ENCODE assay signal across 14 mouse cellular contexts in the genomic region with DNA sequence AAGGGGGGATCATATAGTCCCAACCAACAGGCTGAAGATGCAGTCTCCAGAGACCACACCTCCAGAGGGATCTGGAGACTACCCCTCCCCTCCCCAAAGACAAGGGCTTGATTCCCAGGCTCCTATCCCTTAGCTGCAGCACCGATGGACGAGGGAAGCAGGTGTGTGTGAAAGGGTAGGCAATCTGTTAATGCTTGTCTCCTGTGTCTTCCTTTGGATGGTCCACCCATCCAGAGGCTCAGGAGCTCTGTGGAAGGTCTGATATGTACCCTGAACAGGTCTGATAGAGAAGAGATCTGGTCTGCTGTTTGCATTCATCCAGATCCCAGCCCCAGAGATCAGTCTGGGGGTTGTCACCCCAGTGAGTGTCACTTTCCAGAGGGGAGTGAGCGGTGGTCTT. TPM values are rescaled to one million over a fixed set of nuclear protein-coding genes. Genes with fewer than 3 reads are reported as not detected.
DNase-seq lines count a peak whose midpoint lies in the region; ATAC-seq and TF ChIP-seq lines count a peak whose summit lies in the region.
"Had no signal": no experiment of that assay in that cellular context is flagged by ENCODE, and none has a peak within 500 bp of the region (broad histone marks: within the 10 kb centered on the region; RNA-seq: fewer than 3 reads in every experiment).

No protein-coding gene starts in this region.

- peaks cover 47% of the 10 kb centered on the region for H3K4me1 ChIP-seq in hindbrain, embryonic 15.5 days (replicated peaks)
- peaks cover 22% of the 10 kb centered on the region; the same call in 1 of the 2 replicates for H3K4me1 ChIP-seq in midbrain, embryonic 16.5 days (ENCODE audit: control insufficient read depth, insufficient read depth, low read length)

- intact Hi-C loops in left cerebral cortex, adult 2 months (cut with DNase I), result no loop called here
- intact Hi-C loops in left cerebral cortex, postnatal 36 days (cut with DNase I), result no loop called here

- WGBS in hindbrain, embryonic 15.5 days, result 32% methylated on average over 3 of the region's 3 CpGs
- WGBS in midbrain, embryonic 16.5 days, result 32% methylated on average over 3 of the region's 3 CpGs

- no peak for DNase-seq in left cerebral cortex, adult 2 months (ENCODE audit: extremely low spot score in 1 of 2, low spot score in 2 of 2)
- no peak for DNase-seq in left cerebral cortex, postnatal 36 days (ENCODE audit: low spot score in 2 of 2)
- DNase-seq in frontal cortex, postnatal 36 days (ENCODE audit: low spot score in 2 of 2), result no peak
- no peak for DNase-seq in adrenal gland, adult 2 months
- no peak for DNase-seq in left cerebral cortex, adult 8-10 months (ENCODE audit: low spot score in 2 of 2)
- DNase-seq: adrenal gland, postnatal 10 days; gastrocnemius, postnatal 10 days; thymus, adult 18-20 months had no signal

- peak overlapping the region; percentile 92 for H3K4me2 ChIP-seq in hindbrain, embryonic 15.5 days
- peak overlapping the region; percentile 65 for H3K4me2 ChIP-seq in midbrain, embryonic 16.5 days (ENCODE audit: low read length)

- peak overlapping the region; percentile 93; the same call in 1 of the 2 replicates for H3K9ac ChIP-seq in hindbrain, embryonic 15.5 days
- H3K9ac ChIP-seq in midbrain, embryonic 16.5 days (ENCODE audit: low read depth, low read length), result peak overlapping the region; percentile 7; the same call in 1 of the 2 replicates
- H3K9ac ChIP-seq: embryonic facial prominence, embryonic 15.5 days; liver, embryonic 12.5 days; lung, embryonic 15.5 days had no signal

- no peaks in the 10 kb centered on the region for H3K27me3 ChIP-seq in hindbrain, embryonic 15.5 days
- no peaks in the 10 kb centered on the region; the same call in 1 of the 2 replicates for H3K27me3 ChIP-seq in midbrain, embryonic 16.5 days (ENCODE audit: control insufficient read depth, insufficient read depth, low read depth, low read length)

- H3K4me3 ChIP-seq in left cerebral cortex, adult 2 months, result no peak overlapping the region
- peak overlapping the region; percentile 74 for H3K4me3 ChIP-seq in hindbrain, embryonic 15.5 days
- H3K4me3 ChIP-seq in midbrain, embryonic 16.5 days (ENCODE audit: low read depth, low read length), result peak overlapping the region; percentile 51
- H3K4me3 ChIP-seq: liver, embryonic 12.5 days; lung, embryonic 15.5 days had no signal

- ATAC-seq in hindbrain, embryonic 15.5 days (ENCODE audit: low FRiP score, low read depth), result no peak
- ATAC-seq in midbrain, embryonic 16.5 days, result no peak
- ATAC-seq: liver, embryonic 12.5 days had no signal

- TF ChIP-seq CTCF in left cerebral cortex, adult 2 months (IDR thresholded peaks at IDR 0.05), result no peak

- H3K36me3 ChIP-seq in hindbrain, embryonic 15.5 days, result peaks cover 7% of the 10 kb centered on the region; the same call in 1 of the 2 replicates
- peaks cover 3% of the 10 kb centered on the region; the same call in 1 of the 2 replicates for H3K36me3 ChIP-seq in midbrain, embryonic 16.5 days (ENCODE audit: control insufficient read depth, insufficient read depth, low read length)

- no peaks in the 10 kb centered on the region for H3K9me3 ChIP-seq in hindbrain, embryonic 15.5 days
- no peaks in the 10 kb centered on the region for H3K9me3 ChIP-seq in midbrain, embryonic 16.5 days (replicated peaks; ENCODE audit: control insufficient read depth, low read length, poor library complexity, severe bottlenecking)
- H3K9me3 ChIP-seq: embryonic facial prominence, embryonic 15.5 days; liver, embryonic 12.5 days; lung, embryonic 15.5 days had no signal

- H3K27ac ChIP-seq in left cerebral cortex, adult 2 months, result peak overlapping the region; percentile 7; the same call in 1 of the 2 replicates
- no peak overlapping the region; the same call in 1 of the 2 replicates for H3K27ac ChIP-seq in hindbrain, embryonic 15.5 days (replicated peaks)
- H3K27ac ChIP-seq in midbrain, embryonic 16.5 days (ENCODE audit: low read length), result no peak overlapping the region
- H3K27ac ChIP-seq: embryonic facial prominence, embryonic 15.5 days; kidney, postnatal 0 days; liver, embryonic 12.5 days; lung, embryonic 15.5 days had no signal

RNA-seq across cellular contexts. Expression of a gene that starts 22.1 kb away (rescaled TPM):
- total RNA-seq in left cerebral cortex, adult 2 months (2021), result 1 to 10 TPM; 5.9 to 8.6 TPM
- 1 to 10 TPM; 5.8 to 10.0 TPM for total RNA-seq in left cerebral cortex, postnatal 36 days (2021)
- polyA plus RNA-seq in hindbrain, embryonic 15.5 days (2015; fragmentation: Nextera tagmentation; extraction: Ambion mirVana), result 22.1 and 25.9 TPM in 2 replicates
- polyA plus RNA-seq in midbrain, embryonic 16.5 days (2015; fragmentation: Nextera tagmentation; extraction: Ambion mirVana), result 15.1 and 21.2 TPM in 2 replicates
- total RNA-seq in adrenal gland, adult 2 months (2021), result 10 to 100 TPM in 1 of 2 experiments, 1 to 10 TPM in 1; 5.3 to 19.1 TPM
- 25.3 and 26.6 TPM in 2 replicates for polyA plus RNA-seq in adrenal gland, adult 2 months (2012; rRNA removed)
- total RNA-seq in left cerebral cortex, adult 8-10 months (2022), result 10 to 100 TPM in 3 of 4 experiments, 1 to 10 TPM in 1; 7.7 to 11.6 (median 11.0) TPM

RNA-seq across cellular contexts. Expression of a gene that starts 27.0 kb away (rescaled TPM):
- 10 to 100 TPM; 48.4 to 50.0 TPM for total RNA-seq in left cerebral cortex, adult 2 months (2021)
- total RNA-seq in left cerebral cortex, postnatal 36 days (2021), result 10 to 100 TPM; 57.0 to 63.4 TPM
- polyA plus RNA-seq in hindbrain, embryonic 15.5 days (2015; fragmentation: Nextera tagmentation; extraction: Ambion mirVana), result 25.8 and 27.8 TPM in 2 replicates
- polyA plus RNA-seq in midbrain, embryonic 16.5 days (2015; fragmentation: Nextera tagmentation; extraction: Ambion mirVana), result 21.8 and 29.9 TPM in 2 replicates
- 10 to 100 TPM; 34.0 to 42.8 TPM for total RNA-seq in adrenal gland, adult 2 months (2021)
- 58.9 and 62.1 TPM in 2 replicates for polyA plus RNA-seq in adrenal gland, adult 2 months (2012; rRNA removed)
- 10 to 100 TPM; 52.1 to 65.1 (median 59.8) TPM for total RNA-seq in left cerebral cortex, adult 8-10 months (2022)

RNA-seq across cellular contexts. Expression of a gene that starts 42.1 kb away (rescaled TPM):
- 100 to 1,000 TPM in 1 of 2 experiments, 10 to 100 TPM in 1; 97.9 to 101 TPM for total RNA-seq in left cerebral cortex, adult 2 months (2021)
- 100 to 1,000 TPM in 1 of 2 experiments, 10 to 100 TPM in 1; 71.9 to 116 TPM for total RNA-seq in left cerebral cortex, postnatal 36 days (2021)
- polyA plus RNA-seq in hindbrain, embryonic 15.5 days (2015; fragmentation: Nextera tagmentation; extraction: Ambion mirVana), result 67.9 and 70.8 TPM in 2 replicates
- polyA plus RNA-seq in midbrain, embryonic 16.5 days (2015; fragmentation: Nextera tagmentation; extraction: Ambion mirVana), result 66.2 and 69.9 TPM in 2 replicates
- total RNA-seq in adrenal gland, adult 2 months (2021), result 10 to 100 TPM; 32.8 to 35.7 TPM
- 27.8 and 29.6 TPM in 2 replicates for polyA plus RNA-seq in adrenal gland, adult 2 months (2012; rRNA removed)
- total RNA-seq in left cerebral cortex, adult 8-10 months (2022), result 100 to 1,000 TPM in 1 of 4 experiments, 10 to 100 TPM in 3; 85.4 to 106 (median 97.1) TPM

RNA-seq across cellular contexts. Expression of a gene that starts 44.5 kb away (rescaled TPM):
- 10 to 100 TPM; 74.7 to 80.7 TPM for total RNA-seq in left cerebral cortex, adult 2 months (2021)
- total RNA-seq in left cerebral cortex, postnatal 36 days (2021), result 10 to 100 TPM; 75.9 to 81.6 TPM
- 47.2 and 50.0 TPM in 2 replicates for polyA plus RNA-seq in hindbrain, embryonic 15.5 days (2015; fragmentation: Nextera tagmentation; extraction: Ambion mirVana)
- polyA plus RNA-seq in midbrain, embryonic 16.5 days (2015; fragmentation: Nextera tagmentation; extraction: Ambion mirVana), result 42.6 and 43.2 TPM in 2 replicates
- total RNA-seq in adrenal gland, adult 2 months (2021), result 10 to 100 TPM; 34.6 to 39.4 TPM
- polyA plus RNA-seq in adrenal gland, adult 2 months (2012; rRNA removed), result 40.2 and 49.0 TPM in 2 replicates
- 10 to 100 TPM; 73.1 to 75.0 (median 74.0) TPM for total RNA-seq in left cerebral cortex, adult 8-10 months (2022)

RNA-seq across cellular contexts. Expression of a gene that starts 58.6 kb away (rescaled TPM):
- 10 to 100 TPM; 40.9 to 50.4 TPM for total RNA-seq in left cerebral cortex, adult 2 months (2021)
- total RNA-seq in left cerebral cortex, postnatal 36 days (2021), result 10 to 100 TPM; 46.6 to 52.1 TPM
- polyA plus RNA-seq in hindbrain, embryonic 15.5 days (2015; fragmentation: Nextera tagmentation; extraction: Ambion mirVana), result 32.0 and 32.1 TPM in 2 replicates
- 30.8 and 32.8 TPM in 2 replicates for polyA plus RNA-seq in midbrain, embryonic 16.5 days (2015; fragmentation: Nextera tagmentation; extraction: Ambion mirVana)
- total RNA-seq in adrenal gland, adult 2 months (2021), result 10 to 100 TPM; 39.3 to 42.8 TPM
- 25.6 and 30.7 TPM in 2 replicates for polyA plus RNA-seq in adrenal gland, adult 2 months (2012; rRNA removed)
- 10 to 100 TPM; 45.4 to 53.5 (median 50.2) TPM for total RNA-seq in left cerebral cortex, adult 8-10 months (2022)
